Mouse (Mus musculus) common myeloid progenitor, adult 5-6 weeks (primary cell): ENCODE results near the gene Ankrd52. TPM values are rescaled to one million over a fixed set of nuclear protein-coding genes. Genes with fewer than 3 reads are reported as not detected.

Source experiments
- ATAC-seq: replicated peaks from 2 replicates; pipeline ENCODE4 v1.8.0; 2016; ENCODE audit warnings: low read depth, mild to moderate bottlenecking, moderate TSS enrichment, inconsistent platforms; ENCODE audit not compliant: poor library complexity, severe bottlenecking
- total RNA-seq: library from RNA; stranded (forward); fragments of 200-1000, 187-1606 nt; gene quantifications from 2 replicates; pipeline ENCODE4 v1.2.3, GENCODE M21; 2017

Gene Ankrd52
- total RNA-seq, 1 experiment from 2014 or later = 17.4 TPM

- no peak for ATAC-seq
Observed at GRCm38 (mm10) chr10:128429454-128429853, 52.5 kb downstream of the Ankrd52 start.

- no peak for ATAC-seq
Observed at GRCm38 (mm10) chr10:128433417-128433816, 56.5 kb downstream of the Ankrd52 start.

DNA sequence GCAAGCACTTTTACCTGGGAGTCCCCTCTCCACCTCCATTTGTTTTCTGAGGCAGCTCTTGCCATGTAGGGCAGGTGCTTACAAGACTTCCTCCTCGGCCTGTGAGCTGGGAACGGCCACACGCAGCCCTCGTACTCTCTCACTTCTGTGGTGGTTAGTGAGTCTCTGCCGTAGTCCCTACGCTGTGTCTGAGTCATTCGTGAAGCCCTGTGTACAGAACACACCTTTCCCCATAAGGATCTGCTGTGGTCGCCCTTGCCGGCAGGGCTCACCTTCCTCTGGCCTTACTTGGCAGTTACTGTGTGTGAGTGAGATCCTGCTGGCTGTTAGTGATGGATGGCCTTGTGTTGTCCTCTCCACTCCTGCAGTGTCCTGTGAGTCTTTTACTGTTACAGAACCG is 57.8 kb downstream of the Ankrd52 start:
- 0 out of 2 replicates have a peak, but pooled peaks have one; percentile 32 for ATAC-seq

DNA sequence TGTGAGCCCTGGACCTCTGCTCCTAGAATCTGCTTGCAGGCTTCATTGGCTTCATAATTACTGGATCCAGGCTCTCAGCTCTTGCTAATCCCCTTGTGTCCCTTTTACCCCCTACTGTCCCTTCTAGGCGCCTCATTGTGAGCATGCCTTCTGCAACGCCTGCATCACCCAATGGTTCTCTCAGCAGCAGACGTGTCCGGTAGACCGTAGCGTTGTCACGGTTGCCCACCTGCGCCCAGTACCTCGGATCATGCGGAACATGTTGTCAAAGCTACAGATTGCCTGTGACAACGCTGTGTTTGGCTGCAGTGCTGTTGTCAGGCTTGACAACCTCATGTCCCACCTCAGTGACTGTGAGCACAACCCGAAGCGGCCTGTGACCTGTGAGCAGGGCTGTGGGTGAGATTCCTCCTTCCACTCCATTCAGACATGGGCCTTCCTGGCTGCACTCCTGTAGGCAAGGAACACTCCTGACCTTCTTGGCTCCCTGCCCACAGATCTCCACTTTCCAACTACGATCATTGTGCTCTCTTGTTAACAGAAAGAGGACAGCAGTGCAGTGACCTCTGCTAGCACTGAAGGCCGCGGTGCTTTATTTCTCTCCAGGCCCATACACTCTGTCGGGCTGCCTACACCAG is 58.4 kb downstream of the Ankrd52 start:
- no peak for ATAC-seq

DNA sequence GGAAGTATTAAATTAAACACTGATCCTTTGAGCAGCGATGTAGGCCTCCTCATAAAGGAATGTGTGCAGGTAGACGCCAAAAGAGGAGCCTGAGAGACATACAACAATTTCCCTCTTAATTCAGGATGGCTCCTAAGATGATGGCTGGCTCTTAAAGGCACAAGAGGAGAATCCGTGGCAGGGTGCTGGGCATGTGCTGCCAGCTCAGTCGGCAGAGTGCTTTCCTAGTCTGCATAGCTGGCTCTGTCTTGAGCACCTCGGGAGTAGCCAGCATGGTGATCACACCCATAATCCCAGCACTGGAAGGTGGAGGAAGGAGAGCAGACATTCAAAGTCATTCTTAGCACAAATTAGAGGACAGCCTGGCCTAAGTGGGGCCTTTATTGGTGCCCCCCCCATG is 59.0 kb downstream of the Ankrd52 start:
- no peak for ATAC-seq

DNA sequence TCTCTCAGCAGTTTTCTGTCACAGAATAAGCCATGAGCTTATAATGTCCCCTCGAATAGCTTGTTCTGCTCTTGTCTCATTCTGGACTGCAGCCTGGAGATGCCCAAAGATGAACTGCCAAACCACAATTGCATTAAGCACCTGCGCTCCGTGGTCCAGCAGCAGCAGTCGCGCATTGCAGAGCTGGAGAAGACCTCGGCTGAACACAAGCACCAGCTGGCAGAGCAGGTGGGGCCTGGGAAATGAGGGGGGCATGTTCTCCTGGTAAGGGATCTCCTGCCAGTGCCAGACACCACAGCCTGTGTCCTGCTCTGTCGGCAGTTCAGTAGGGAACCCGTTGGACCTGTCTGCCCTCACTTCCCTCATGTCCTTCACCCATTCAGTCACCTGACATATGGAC is 59.5 kb downstream of the Ankrd52 start:
- ATAC-seq = no peak

- no peak for ATAC-seq
Observed at GRCm38 (mm10) chr10:128438675-128439279, 61.9 kb downstream of the Ankrd52 start.

DNA sequence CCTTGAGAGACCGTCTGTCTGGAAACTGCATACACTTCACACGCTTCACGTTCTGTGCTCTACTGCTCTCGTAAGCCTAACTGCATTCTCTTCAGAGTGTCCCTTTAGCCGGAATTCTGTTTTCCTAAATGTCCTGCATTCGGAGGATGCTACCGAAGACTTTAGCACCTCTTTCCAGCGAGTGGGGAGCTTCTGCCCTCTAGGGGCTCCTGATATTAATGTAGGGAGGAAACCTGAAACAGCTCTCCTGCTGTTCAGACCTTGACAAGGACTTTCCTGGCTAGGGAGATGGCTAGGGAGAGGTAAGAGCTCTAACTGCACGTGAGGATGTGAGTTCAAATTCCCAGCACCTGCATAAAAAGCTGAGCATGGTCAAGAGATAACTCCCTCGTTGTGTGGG is 63.5 kb downstream of the Ankrd52 start:
- peak; percentile 46; the same call in 1 of the 2 replicates for ATAC-seq

DNA sequence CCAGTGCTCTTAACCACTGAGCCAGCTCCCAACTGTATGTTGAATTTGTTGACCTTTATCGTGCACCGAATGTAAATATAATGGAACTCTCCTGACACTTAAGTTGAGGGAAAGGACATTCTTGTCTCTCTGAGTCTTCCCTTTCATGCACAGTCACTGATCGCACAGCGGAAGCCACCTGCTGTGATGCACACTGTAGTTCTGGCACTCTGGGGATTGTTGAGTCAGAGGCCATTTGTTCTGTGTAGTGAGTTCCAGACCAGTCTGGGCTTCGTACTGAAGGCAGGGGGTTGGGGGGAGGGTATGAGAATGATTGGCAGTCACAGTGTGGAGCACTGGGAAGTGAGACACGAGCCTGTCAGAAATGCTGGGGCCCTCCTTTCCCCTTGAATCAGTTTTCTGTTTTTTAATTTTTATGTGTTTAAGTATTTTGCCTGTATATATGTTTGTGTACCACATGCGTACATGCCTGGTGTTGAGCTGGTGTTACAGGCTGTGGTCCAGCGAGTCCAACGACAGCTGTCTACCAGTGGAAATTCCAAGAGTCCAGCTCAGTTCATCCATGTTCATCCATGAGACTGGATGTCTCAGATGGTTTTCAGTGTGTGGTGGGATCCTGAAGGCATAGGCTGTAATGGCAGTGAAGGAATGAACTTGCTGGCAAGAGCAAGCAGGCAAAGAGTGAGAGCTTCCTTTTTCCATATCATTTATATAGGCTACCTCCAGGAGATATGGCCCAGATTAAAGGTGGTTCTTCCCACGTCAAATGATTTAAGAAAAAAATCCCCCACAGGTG is 64.6 kb downstream of the Ankrd52 start:
- no peak for ATAC-seq

- no peak for ATAC-seq
Observed at GRCm38 (mm10) chr10:128442718-128443117, 65.8 kb downstream of the Ankrd52 start.

DNA sequence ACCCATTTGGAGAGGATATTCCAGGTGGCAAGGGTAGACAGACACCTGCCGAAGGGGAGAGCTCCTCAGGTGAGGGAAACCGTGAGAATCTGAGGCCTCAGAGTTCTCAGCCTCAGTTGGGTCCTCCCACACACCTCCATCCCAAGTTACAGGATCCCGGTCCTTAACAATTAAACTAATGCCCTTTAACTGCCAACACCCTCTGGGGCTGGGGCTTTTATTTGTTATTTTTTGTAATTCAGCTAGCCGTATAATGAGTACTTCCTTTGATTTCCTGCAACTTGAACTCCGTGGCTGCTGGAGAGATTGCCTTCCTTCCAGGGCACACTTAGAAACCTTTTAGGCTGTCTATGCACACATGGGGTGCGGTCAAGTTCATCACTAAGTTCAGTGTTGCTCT is 67.4 kb downstream of the Ankrd52 start:
- no peak; the same call in 1 of the 2 replicates for ATAC-seq

DNA sequence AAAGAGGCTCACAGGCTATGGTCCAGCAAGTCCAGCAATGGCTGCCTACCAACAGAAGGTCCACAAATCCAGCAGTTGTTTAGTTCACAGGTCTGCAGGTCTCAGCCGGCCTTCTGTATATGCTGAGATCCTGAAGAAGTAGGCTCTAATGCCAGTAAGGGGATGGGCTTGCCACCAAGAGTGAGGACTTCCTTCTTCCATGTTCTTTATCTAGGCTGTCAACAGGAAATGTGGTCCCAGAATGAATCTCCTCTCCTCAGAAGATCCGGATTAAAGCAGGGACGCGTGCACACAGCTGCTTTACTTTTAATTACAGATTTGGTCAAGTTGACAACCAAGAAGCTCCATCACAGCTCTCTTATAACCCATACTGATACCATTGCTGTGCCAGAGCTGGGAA is 68.5 kb downstream of the Ankrd52 start:
- peak; percentile 77 for ATAC-seq

- ATAC-seq = no peak
Observed at GRCm38 (mm10) chr10:128451014-128451413, 74.1 kb downstream of the Ankrd52 start.

- ATAC-seq = no peak
Observed at GRCm38 (mm10) chr10:128454471-128454870, 77.6 kb downstream of the Ankrd52 start.

DNA sequence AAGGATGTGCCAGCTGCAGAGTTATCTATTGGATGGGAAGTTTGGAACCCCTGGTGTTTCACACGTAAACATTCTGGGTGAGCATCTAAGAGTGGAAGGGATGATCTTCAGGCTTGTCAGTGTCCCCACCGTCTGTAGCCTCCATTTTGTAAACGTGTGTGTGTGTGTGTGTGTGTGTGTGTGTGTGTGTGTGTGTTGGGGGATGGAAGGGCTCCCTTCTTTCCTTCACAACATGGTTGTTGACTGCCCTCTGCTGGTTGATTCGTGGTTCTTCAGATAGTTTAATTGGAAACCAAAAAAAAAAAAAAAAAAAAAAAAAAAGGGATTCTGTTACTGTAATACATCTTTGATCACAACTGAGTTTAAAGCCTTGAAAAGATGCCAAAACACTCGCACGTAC is 78.4 kb downstream of the Ankrd52 start:
- ATAC-seq = peak; percentile 36

- no peak for ATAC-seq
Observed at GRCm38 (mm10) chr10:128457676-128458075, 80.8 kb downstream of the Ankrd52 start.

Other genes with a start within 250 kb of the Ankrd52 start
- 4.7 and 8.7 TPM in 2 replicates for gene Rbms2, start 196.8 kb upstream of the Ankrd52 start, total RNA-seq
- 4.3 and 5.8 TPM in 2 replicates for gene Gls2, start 182.7 kb upstream of the Ankrd52 start, total RNA-seq
- gene Spryd4, start 165.3 kb upstream of the Ankrd52 start, total RNA-seq = 18.1 and 24.8 TPM in 2 replicates
- gene Mip, start 151.3 kb upstream of the Ankrd52 start, total RNA-seq = 1.2 TPM in 1 of 2 replicates, not detected in the other
- gene Timeless, start 145.1 kb upstream of the Ankrd52 start, total RNA-seq = 98.6 and 102 TPM in 2 replicates
- gene Apon, start 123.0 kb upstream of the Ankrd52 start, total RNA-seq = 0.46 TPM in 1 of 2 replicates, not detected in the other
- not detected in 2 replicates for gene Apof, start 108.4 kb upstream of the Ankrd52 start, total RNA-seq
- gene Stat2, start 106.6 kb upstream of the Ankrd52 start, total RNA-seq = 9.0 and 11.0 TPM in 2 replicates
- 0.05 TPM in 1 of 2 replicates, not detected in the other for gene Il23a, start 78.4 kb upstream of the Ankrd52 start, total RNA-seq
- gene Pan2, start 73.8 kb upstream of the Ankrd52 start, total RNA-seq = 12.8 and 13.7 TPM in 2 replicates
- gene Cnpy2, start 54.7 kb upstream of the Ankrd52 start, total RNA-seq = 94.4 and 114 TPM in 2 replicates
- 100 and 116 TPM in 2 replicates for gene Cs, start 39.4 kb upstream of the Ankrd52 start, total RNA-seq
- gene Coq10a, start 8.1 kb upstream of the Ankrd52 start, total RNA-seq = 6.4 and 11.8 TPM in 2 replicates
- not detected in 2 replicates for gene Slc39a5, start 24.1 kb downstream of the Ankrd52 start, total RNA-seq
- 45.7 and 64.8 TPM in 2 replicates for gene Nabp2, start 34.4 kb downstream of the Ankrd52 start, total RNA-seq
- gene Rnf41, start 34.5 kb downstream of the Ankrd52 start, total RNA-seq = 13.0 and 13.5 TPM in 2 replicates
- gene Smarcc2, start 82.1 kb downstream of the Ankrd52 start, total RNA-seq = 71.9 and 92.2 TPM in 2 replicates
- 1,004 and 1,124 TPM in 2 replicates for gene Myl6, start 117.0 kb downstream of the Ankrd52 start, total RNA-seq
- 0.55 TPM in 1 of 2 replicates, not detected in the other for gene Myl6b, start 121.6 kb downstream of the Ankrd52 start, total RNA-seq
- 70.9 and 76.6 TPM in 2 replicates for gene Esyt1, start 148.8 kb downstream of the Ankrd52 start, total RNA-seq
- 8.6 and 10.6 TPM in 2 replicates for gene Zc3h10, start 170.7 kb downstream of the Ankrd52 start, total RNA-seq
- gene Rpl41, start 172.2 kb downstream of the Ankrd52 start, total RNA-seq = 3,010 and 3,037 TPM in 2 replicates
- 385 and 532 TPM in 2 replicates for gene Pa2g4, start 188.9 kb downstream of the Ankrd52 start, total RNA-seq
- gene Erbb3, start 212.5 kb downstream of the Ankrd52 start, total RNA-seq = 1.0 and 1.8 TPM in 2 replicates
- 1,052 and 1,471 TPM in 2 replicates for gene Rps26, start 249.6 kb downstream of the Ankrd52 start, total RNA-seq